Mouse (Mus musculus) embryonic facial prominence, embryonic 13.5 days (tissue): ENCODE results near the gene Gabpb2. TPM values are rescaled to one million over a fixed set of nuclear protein-coding genes. Genes with fewer than 3 reads are reported as not detected.
A peak's percentile ranks its signal among the peaks of the same experiment; 100 is the strongest.

Source experiments
- ATAC-seq: fragments of 200-750 bp; cut with Nextera tagmentation; 2 replicates; pipeline ENCODE4 v1.8.0; 2017; ENCODE audit warnings: low read depth; ENCODE audit not compliant: insufficient number of reproducible peaks, insufficient read depth, low FRiP score, low TSS enrichment
- H3K27ac ChIP-seq: fragments of 300-500 bp; sonication (generic); 2 replicates; pipeline ENCODE4 v1.5.1; 2015; ENCODE audit warnings: moderate library complexity, mild to moderate bottlenecking, inconsistent platforms
- H3K27me3 ChIP-seq: fragments of 300-500 bp; sonication (generic); 2 replicates; pipeline ENCODE4 v1.6.1; 2015; ENCODE audit warnings: mild to moderate bottlenecking, inconsistent platforms
- H3K36me3 ChIP-seq: fragments of 300-500 bp; sonication (generic); 2 replicates; pipeline ENCODE4 v1.6.1; 2015; ENCODE audit warnings: mild to moderate bottlenecking, inconsistent platforms
- H3K4me1 ChIP-seq: fragments of 300-500 bp; sonication (generic); 2 replicates; pipeline ENCODE4 v1.6.1; 2015; ENCODE audit warnings: inconsistent platforms
- H3K4me2 ChIP-seq: fragments of 300-500 bp; sonication (generic); 2 replicates; pipeline ENCODE4 v1.6.1; 2015; ENCODE audit warnings: moderate library complexity, mild to moderate bottlenecking, inconsistent platforms
- H3K4me3 ChIP-seq: fragments of 300-500 bp; sonication (generic); 2 replicates; pipeline ENCODE4 v1.5.1; 2015; ENCODE audit warnings: mild to moderate bottlenecking, inconsistent platforms
- H3K9ac ChIP-seq: fragments of 300-500 bp; sonication (generic); 2 replicates; pipeline ENCODE4 v1.6.1; 2015; ENCODE audit warnings: mild to moderate bottlenecking, inconsistent platforms
- H3K9me3 ChIP-seq: fragments of 300-500 bp; sonication (generic); 2 replicates; pipeline ENCODE4 v1.6.1; 2016; ENCODE audit warnings: inconsistent platforms
- WGBS: fragments of 180-500 bp; shearing (Covaris S2); methylation state at CpG from one replicate; pipeline ENCODE4 v1.1.7; 2015; ENCODE audit warnings: mixed read lengths; 5-methylcytosine and 5-hydroxymethylcytosine counted together
- polyA plus RNA-seq: library from polyadenylated mRNA; unstranded; fragments of >200 nt; fragmentation: Nextera tagmentation; extraction: Ambion mirVana; gene quantifications from 2 replicates; pipeline ENCODE4 v1.2.1, GENCODE M21; 2015

Gabpb2 gene
- polyA plus RNA-seq, 1 experiment from 2014 or later, result 13.9 TPM

DNA sequence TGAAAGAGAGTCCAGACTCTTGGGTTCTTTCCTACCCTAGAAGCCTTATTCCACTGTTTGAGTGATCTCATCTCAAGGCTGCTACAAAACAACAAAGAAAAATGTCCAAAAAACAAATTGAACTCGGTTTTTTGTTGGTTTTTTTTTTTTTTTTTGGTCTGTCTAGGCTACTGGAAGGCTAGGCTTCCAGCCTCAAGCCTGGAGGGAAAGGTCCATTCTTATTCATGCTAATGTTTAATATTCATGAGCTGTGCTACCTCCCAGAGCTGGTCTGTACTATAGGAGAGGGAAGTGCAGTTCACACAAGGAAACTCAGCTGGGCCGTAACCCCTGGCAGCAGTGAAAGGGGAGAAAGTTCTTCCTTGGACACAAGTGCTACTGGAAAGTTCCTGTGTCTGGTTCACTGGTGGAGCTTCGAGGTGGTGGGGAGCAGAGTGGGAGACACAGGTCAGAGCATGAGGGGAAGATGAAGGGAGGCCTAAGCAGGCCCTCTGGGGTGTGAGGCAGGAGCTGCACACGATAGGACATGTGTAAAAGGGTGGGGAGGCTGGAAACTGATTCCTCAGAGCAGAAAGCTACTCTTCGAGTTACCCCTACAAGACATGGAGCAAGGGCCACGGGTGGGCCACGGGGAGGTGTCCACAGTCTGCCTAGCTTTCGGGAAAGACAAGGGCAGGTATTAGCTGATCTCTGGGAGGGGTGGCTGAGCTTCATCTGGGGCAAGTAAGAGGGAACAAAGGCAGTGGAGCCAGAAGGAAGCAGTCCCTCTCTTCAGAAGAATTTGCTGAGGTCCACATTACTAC, 13.0 kb upstream of the Gabpb2 start:
- no peaks in the 10 kb centered on the region for H3K9me3 ChIP-seq
- H3K9ac ChIP-seq, result peak overlapping the region; percentile 95
- H3K4me1 ChIP-seq, result peaks cover 37% of the 10 kb centered on the region
- peak overlapping the region; percentile 97 for H3K27ac ChIP-seq
- peak overlapping the region; percentile 88 for H3K4me2 ChIP-seq
- peaks cover 47% of the 10 kb centered on the region for H3K36me3 ChIP-seq
- no peaks in the 10 kb centered on the region for H3K27me3 ChIP-seq
- 41% methylated on average over 8 of the region's 8 CpGs for WGBS
- H3K4me3 ChIP-seq, result peak overlapping the region; percentile 82
- no peak for ATAC-seq

DNA sequence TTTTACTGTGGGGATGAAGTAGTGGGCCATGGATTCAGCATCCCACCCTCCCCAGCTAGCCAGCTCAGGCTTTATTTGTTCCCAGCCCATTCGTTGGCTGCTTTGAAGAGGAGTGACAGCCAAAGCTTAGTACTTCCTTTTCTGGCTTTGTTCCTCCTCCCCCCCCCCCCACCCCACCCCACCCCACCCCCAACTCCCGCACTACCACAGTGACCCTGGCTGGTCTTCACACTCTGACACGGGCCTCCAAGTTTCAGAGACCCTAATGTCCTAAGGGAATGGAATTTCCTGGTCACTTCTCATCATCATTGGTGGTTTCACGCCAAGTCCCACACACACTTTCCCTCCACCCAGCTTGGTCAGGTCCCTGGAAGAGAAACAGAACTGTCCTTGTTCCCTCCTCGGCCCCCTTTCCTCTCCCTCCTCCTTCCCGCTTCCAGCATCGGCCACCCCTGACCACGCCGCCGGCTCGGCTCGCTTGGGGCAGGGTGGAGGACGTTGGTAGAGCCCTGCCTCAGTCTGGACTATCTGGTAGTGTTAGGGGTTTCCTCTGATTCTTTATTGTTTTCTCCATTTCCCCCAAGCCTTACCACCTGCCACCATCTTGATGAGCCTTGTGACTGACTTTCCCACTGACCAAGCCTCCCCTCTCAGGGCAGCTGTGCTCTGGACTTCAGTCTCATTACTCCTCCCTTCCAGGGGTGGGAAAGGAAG, 12.2 kb upstream of the Gabpb2 start:
- Histone ChIP-seq H3K4me1 (peaks cover 37% of the 10 kb centered on the region), H3K9me3 (no peaks in the 10 kb centered on the region), H3K9ac (peak overlapping the region; percentile 95), H3K27ac (peak overlapping the region; percentile 97), H3K4me2 (peak overlapping the region; percentile 88), H3K36me3 (peaks cover 47% of the 10 kb centered on the region), H3K4me3 (peak overlapping the region; percentile 82), H3K27me3 (no peaks in the 10 kb centered on the region)
- 3% methylated on average over 13 of the region's 13 CpGs for WGBS
- ATAC-seq, result peak; percentile 29

DNA sequence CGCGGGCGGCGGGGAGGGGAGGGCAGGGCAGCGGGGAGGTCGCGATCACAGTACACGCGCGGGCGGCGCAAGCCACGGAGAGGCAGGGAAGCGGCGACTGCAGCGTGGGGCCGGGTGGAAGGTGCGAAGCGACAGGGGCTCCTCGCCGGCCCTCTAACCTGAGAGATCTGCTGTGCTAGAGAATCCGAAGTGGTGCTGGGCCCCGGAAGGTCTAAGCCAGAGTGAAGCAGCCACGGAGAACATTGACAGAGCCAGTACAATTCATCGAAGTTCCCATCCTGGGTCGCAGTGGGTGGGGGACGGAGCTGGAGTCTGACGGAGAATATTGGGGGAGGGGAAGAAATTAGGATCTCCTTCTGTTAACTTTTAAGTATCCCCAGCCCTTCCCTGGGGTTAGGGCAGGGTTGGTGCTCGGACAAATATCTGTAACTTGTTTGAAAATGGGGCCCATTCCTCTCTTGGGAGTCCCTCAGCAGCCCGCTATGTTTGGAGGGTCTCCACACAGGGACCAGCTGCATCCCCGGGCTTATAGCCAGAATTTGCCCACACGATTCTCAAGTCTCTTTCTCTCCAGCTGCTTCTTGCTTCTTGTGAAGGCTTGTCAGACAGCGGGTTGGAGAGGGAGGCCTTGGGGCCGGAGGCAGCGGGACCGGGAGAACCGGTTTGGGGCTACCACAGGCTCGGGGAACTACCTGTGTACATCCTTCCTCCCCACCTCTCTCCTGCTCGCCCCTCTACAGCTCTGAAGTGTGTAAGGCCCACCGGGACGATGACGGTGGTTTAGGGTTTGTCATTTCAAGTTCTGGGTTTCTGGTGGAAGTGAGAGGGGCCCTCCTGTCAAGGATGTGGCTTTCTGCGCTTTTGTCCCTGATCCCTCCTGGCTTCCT, 11.4 kb upstream of the Gabpb2 start:
- H3K36me3 ChIP-seq, result peaks cover 40% of the 10 kb centered on the region
- no peaks in the 10 kb centered on the region for H3K9me3 ChIP-seq
- peak overlapping the region; percentile 95 for H3K9ac ChIP-seq
- peaks cover 40% of the 10 kb centered on the region for H3K4me1 ChIP-seq
- H3K4me2 ChIP-seq, result peak overlapping the region; percentile 88
- H3K4me3 ChIP-seq, result peak overlapping the region; percentile 82
- no peaks in the 10 kb centered on the region for H3K27me3 ChIP-seq
- ATAC-seq, result peak; percentile 63
- H3K27ac ChIP-seq, result peak overlapping the region; percentile 97
- WGBS, result under 1% methylated on average over 43 of the region's 43 CpGs

DNA sequence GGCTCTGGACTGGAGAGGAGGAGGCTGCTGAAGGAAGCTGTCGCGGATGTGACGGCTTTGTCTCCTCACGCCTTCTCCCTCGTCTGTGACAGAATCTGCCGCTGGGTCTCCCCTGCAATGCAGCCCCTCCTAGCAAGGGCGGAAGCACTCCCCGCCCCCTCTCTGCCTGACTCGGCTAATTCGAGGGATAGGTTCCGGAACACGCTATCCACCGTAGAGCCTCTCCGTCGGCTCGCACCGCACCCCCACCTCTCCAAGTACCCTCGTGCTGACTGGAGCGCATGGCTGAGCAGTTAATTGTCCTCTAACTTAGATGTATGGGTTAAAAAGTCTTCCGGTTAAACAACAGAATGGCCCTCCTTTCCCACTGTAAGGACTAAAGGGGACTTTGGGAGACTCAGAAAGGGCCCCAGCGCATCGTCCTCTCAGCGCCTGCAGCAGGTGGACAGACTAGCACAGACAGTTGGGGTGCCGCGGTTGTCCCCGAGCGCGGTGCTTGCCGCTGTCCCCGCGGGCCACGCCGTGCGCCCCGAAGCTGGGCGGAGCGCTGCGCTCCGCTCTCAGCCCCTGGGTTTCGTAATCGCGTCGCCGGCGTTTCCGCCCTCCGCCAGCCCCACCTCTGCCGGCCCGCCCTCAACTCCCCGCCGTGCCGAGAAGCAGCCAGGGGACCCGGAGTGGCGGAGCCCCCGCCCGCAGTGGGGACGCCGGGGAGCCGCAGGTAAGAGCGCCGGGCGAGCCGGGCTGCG, 10.6 kb upstream of the Gabpb2 start, which contains the start of gene Cdc42se1:
TSS of gene Cdc42se1 (plus strand) at position 585 of the 746 bp plus-strand sequence.
- peaks cover 41% of the 10 kb centered on the region for H3K4me1 ChIP-seq
- H3K9me3 ChIP-seq, result no peaks in the 10 kb centered on the region
- H3K27me3 ChIP-seq, result no peaks in the 10 kb centered on the region
- H3K9ac ChIP-seq, result peak within 1 kb of the TSS; percentile 95
- H3K4me2 ChIP-seq, result peak within 1 kb of the TSS; percentile 88
- H3K36me3 ChIP-seq, result peaks cover 38% of the 10 kb centered on the region
- H3K4me3 ChIP-seq, result peak within 1 kb of the TSS; percentile 82
- H3K27ac ChIP-seq, result peak within 1 kb of the TSS; percentile 97
- under 1% methylated on average over 64 of the region's 64 CpGs for WGBS
- ATAC-seq, result peak; percentile 77

DNA sequence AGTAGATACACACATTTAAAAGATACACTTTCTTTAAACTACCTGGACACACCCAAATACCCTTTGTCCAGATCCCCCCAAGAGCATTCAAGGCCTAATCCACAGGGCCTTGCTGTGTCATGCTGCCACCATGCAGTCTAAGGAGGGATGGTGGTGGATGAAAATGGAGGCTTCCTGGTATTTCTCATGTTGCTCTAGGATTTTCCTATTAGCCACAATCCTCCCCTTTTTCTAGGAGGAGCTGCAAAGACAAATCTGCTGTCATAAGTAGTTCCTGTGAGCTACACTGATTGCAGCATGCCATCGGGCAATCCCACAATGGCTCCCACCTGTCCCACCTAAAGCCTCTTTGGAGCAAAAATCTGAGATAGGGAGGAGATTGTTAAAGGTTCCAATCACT, 9.5 kb upstream of the Gabpb2 start:
- no peaks in the 10 kb centered on the region for H3K9me3 ChIP-seq
- H3K27ac ChIP-seq, result peak overlapping the region; percentile 97
- H3K9ac ChIP-seq, result peak overlapping the region; percentile 95
- peaks cover 38% of the 10 kb centered on the region for H3K4me1 ChIP-seq
- peaks cover 38% of the 10 kb centered on the region for H3K36me3 ChIP-seq
- H3K4me2 ChIP-seq, result peak overlapping the region; percentile 88
- H3K27me3 ChIP-seq, result no peaks in the 10 kb centered on the region
- 15% methylated on average over 1 of the region's 1 CpGs for WGBS
- peak overlapping the region; percentile 82 for H3K4me3 ChIP-seq
- no peak for ATAC-seq

DNA sequence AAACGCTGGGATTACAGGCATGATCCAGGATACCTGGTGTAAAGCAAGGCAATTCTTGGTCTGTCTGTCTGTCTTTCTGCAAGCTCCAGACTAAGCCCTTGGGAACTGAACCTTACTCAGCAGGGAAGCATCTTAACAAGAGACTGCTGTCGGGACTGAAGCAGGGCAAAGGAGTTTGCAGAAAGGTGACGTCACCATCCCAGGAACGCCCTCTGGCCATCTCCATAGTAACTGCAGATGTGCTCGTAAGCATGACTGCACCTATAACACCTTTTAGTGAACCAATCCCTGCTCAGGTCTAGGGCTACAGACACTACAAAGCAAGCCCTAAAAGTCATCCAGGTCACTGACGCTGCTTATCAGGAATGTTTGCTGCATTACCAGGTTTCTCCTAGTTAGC, 6.6 kb upstream of the Gabpb2 start:
- H3K4me2 ChIP-seq, result no peak overlapping the region
- no peak overlapping the region for H3K4me3 ChIP-seq
- H3K9me3 ChIP-seq, result no peaks in the 10 kb centered on the region
- no peak for ATAC-seq
- 35% methylated on average over 6 of the region's 6 CpGs for WGBS
- H3K4me1 ChIP-seq, result peaks cover 10% of the 10 kb centered on the region
- H3K27ac ChIP-seq, result no peak overlapping the region
- H3K27me3 ChIP-seq, result no peaks in the 10 kb centered on the region
- no peak overlapping the region for H3K9ac ChIP-seq
- H3K36me3 ChIP-seq, result peaks cover 53% of the 10 kb centered on the region

DNA sequence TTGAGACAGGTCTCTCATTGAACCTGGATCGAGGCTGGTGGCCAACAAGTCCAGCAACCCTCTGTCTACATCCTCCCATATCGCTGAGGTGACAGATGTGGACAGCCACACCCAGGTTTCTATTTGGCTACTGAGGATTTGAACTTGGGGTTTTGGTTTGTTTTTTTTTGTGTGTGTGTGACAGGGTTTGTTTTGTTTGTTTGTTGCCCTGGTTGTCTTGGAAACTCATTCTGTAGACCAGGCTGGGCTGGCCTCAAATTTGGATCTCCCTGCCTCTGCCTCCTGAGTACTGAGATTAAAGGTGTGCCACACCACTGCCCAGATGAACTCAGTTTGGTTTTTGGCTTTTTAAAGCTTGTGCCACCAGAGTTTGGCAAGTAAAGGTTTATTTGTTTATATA, 5.3 kb upstream of the Gabpb2 start:
- 98% methylated on average over 2 of the region's 2 CpGs for WGBS
- ATAC-seq, result no peak
- Histone ChIP-seq H3K9me3 (no peaks in the 10 kb centered on the region), H3K27me3 (no peaks in the 10 kb centered on the region), H3K36me3 (peaks cover 56% of the 10 kb centered on the region), H3K9ac (0 out of 2 replicates have a peak overlapping the region, but pooled peaks have one; percentile 11), H3K27ac (no peak overlapping the region), H3K4me2 (no peak overlapping the region), H3K4me3 (no peak overlapping the region), H3K4me1 (peaks cover 16% of the 10 kb centered on the region)

DNA sequence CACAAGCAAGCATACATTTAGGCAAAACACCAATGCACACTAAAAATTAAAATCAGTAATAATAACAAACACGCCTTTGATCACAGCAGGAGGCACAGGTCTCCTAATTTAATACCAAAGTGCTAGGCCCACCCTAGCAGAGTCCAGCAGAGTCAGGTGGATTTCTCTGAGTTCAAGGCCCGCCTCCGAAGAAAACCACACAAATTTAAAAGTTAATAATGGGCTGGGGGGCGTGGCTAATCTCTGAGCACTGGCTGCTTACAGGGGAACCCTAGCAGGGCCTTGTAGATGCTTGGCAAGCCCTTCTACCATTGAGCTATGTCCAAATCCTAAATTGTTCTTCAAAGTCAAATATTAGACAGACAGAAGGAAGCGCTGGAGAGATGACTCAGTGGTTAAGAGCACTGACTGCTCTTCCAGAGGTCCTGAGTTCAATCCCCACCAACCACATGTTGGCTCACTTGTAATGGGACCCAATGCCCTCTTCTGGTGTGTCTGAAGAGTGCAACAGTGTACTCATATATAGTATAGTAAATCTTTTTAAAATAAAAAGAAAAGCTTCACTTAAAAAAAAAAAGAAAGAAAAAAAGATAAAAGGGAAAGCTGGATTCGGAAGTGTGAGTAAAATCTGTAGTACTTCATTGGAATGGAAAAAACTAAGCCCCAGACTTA, 886 bp upstream of the Gabpb2 start:
- Histone ChIP-seq H3K36me3 (peaks cover 60% of the 10 kb centered on the region), H3K9me3 (no peaks in the 10 kb centered on the region), H3K27ac (peak overlapping the region; percentile 99), H3K4me1 (peaks cover 14% of the 10 kb centered on the region), H3K9ac (peak overlapping the region; percentile 91), H3K4me2 (peak overlapping the region; percentile 67), H3K27me3 (no peaks in the 10 kb centered on the region), H3K4me3 (peak overlapping the region; percentile 66)
- ATAC-seq, result no peak
- WGBS, result 82% methylated on average over 6 of the region's 6 CpGs

DNA sequence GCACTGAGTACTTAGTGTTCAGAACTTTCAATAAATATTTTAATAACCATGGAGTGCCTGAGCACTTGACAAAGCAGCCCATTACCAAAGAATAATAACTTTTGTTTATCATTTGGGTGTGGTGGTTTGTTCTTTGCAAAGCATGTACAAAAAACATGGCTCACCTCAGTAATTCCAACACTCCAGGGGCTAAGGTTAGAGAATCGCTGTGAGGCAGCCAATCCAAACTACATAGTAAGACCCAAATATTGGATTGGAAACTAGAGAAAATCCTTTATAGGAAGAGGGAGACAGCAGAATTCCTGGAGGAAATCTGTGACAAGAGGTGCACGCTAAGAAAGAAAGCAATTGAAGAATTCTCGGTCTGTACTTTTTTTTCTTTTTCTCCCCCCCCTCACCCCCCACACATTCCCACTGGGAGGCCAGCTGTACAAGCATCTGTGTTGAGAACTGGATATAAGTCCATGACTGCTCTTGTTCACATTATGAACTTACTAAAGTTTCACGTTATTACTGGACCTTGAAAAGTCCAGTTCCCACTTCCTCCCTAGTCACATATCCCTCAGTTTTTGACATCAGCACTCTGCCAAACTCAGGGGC, 961 bp downstream of the Gabpb2 start:
- Histone ChIP-seq H3K27me3 (no peaks in the 10 kb centered on the region), H3K27ac (peak overlapping the region; percentile 99), H3K4me1 (peaks cover 14% of the 10 kb centered on the region), H3K4me2 (peak overlapping the region; percentile 67), H3K36me3 (peaks cover 51% of the 10 kb centered on the region), H3K4me3 (peak overlapping the region; percentile 66), H3K9me3 (no peaks in the 10 kb centered on the region), H3K9ac (peak overlapping the region; percentile 91)
- ATAC-seq, result no peak; the same call in 1 of the 2 replicates
- 15% methylated on average over 4 of the region's 4 CpGs for WGBS

DNA sequence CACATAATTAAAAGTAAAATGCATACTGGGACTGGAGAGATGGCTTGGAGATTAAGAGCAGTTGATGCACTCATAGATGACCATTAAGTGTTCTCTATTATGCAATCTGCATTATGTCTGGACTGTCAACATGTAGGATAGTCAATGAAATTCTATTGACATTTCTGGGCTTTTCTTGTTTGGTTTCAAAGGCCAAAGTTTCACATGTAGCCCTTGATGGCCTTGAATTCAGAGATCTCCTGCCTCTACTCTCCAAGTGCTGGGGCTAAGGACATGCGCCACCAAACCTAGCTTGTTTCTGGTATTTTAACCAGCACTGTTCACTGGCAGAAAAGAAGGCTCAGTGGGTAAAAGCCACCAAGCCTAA, 4.1 kb downstream of the Gabpb2 start:
- Histone ChIP-seq H3K4me3 (no peak overlapping the region), H3K9me3 (no peaks in the 10 kb centered on the region), H3K36me3 (peaks cover 44% of the 10 kb centered on the region), H3K4me2 (no peak overlapping the region), H3K9ac (no peak overlapping the region), H3K4me1 (peaks cover 13% of the 10 kb centered on the region), H3K27me3 (no peaks in the 10 kb centered on the region), H3K27ac (no peak overlapping the region)
- 91% methylated on average over 1 of the region's 1 CpGs for WGBS
- no peak for ATAC-seq
